Mouse (Mus musculus) neutrophil, adult 65 days (primary cell): ENCODE results near the gene Ifna2. TPM values are rescaled to one million over a fixed set of nuclear protein-coding genes. Genes with fewer than 3 reads are reported as not detected.

ENCODE experiments used
- total RNA-seq: library from RNA; stranded (reverse); gene quantifications from 2 replicates; pipeline ENCODE4 v1.2.4, GENCODE M21; 2023

The Ifna2 gene
- total RNA-seq: not detected in 2 replicates

GRCm38 (mm10) chr4:88683812-88684211, at the start of gene Ifna2:
TSS of gene Ifna2 (minus strand) at chr4:88683912.

GRCm38 (mm10) chr4:88721791-88722721, 38.3 kb upstream of the Ifna2 start, which contains the start of the genes Gm26566 and Klhl9:
TSS of gene Gm26566 (plus strand) at chr4:88721805.
TSS of gene Klhl9 (minus strand) at chr4:88722465.

GRCm38 (mm10) chr4:88691259-88691658, 7.5 kb upstream of the Ifna2 start, which contains the start of gene Ifnab:
TSS of gene Ifnab (minus strand) at chr4:88691359.

GRCm38 (mm10) chr4:88676824-88677223, 6.9 kb downstream of the Ifna2 start, which contains the start of gene Ifna16:
TSS of gene Ifna16 (minus strand) at chr4:88676924.

GRCm38 (mm10) chr4:88644359-88644758, 39.4 kb downstream of the Ifna2 start, which contains the start of gene Ifna13:
TSS of gene Ifna13 (minus strand) at chr4:88644459.

GRCm38 (mm10) chr4:88634311-88634710, 49.4 kb downstream of the Ifna2 start, which contains the start of gene C87499:
TSS of gene C87499 (minus strand) at chr4:88634411.

Other genes with a start within 250 kb of the Ifna2 start
- gene Hacd4, start 245.0 kb downstream of the Ifna2 start, total RNA-seq: 80.3 and 87.0 TPM in 2 replicates
- gene Ifnb1, start 161.1 kb downstream of the Ifna2 start, total RNA-seq: not detected in 2 replicates
- not detected in 2 replicates for gene Ifna15, start 125.7 kb downstream of the Ifna2 start, total RNA-seq
- gene Ifna14, start 112.1 kb downstream of the Ifna2 start, total RNA-seq: not detected in 2 replicates
- not detected in 2 replicates for gene Ifna9, start 91.5 kb downstream of the Ifna2 start, total RNA-seq
- gene Ifna12, start 80.5 kb downstream of the Ifna2 start, total RNA-seq: not detected in 2 replicates
- gene C87499, start 49.5 kb downstream of the Ifna2 start, total RNA-seq: not detected in 2 replicates
- gene Ifna13, start 39.5 kb downstream of the Ifna2 start, total RNA-seq: not detected in 2 replicates
- gene Ifna16, start 7.0 kb downstream of the Ifna2 start, total RNA-seq: not detected in 2 replicates
- not detected in 2 replicates for gene Ifnab, start 7.4 kb upstream of the Ifna2 start, total RNA-seq
- gene Gm26566, start 37.9 kb upstream of the Ifna2 start, total RNA-seq: 0.63 TPM in 1 of 2 replicates, not detected in the other
- 48.2 and 49.4 TPM in 2 replicates for gene Klhl9, start 38.6 kb upstream of the Ifna2 start, total RNA-seq
- gene Gm13271, start 71.0 kb upstream of the Ifna2 start, total RNA-seq: not detected in 2 replicates
- gene Gm13283, start 76.2 kb upstream of the Ifna2 start, total RNA-seq: not detected in 2 replicates
- gene Gm13290, start 89.9 kb upstream of the Ifna2 start, total RNA-seq: 0.54 TPM in 1 of 2 replicates, not detected in the other
- not detected in 2 replicates for gene Gm13289, start 93.0 kb upstream of the Ifna2 start, total RNA-seq
- not detected in 2 replicates for gene Gm13272, start 95.9 kb upstream of the Ifna2 start, total RNA-seq
- not detected in 2 replicates for gene Ifnz, start 98.2 kb upstream of the Ifna2 start, total RNA-seq
- gene Gm13276, start 101.8 kb upstream of the Ifna2 start, total RNA-seq: not detected in 2 replicates
- not detected in 2 replicates for gene Gm13277, start 104.7 kb upstream of the Ifna2 start, total RNA-seq
- not detected in 2 replicates for gene Gm13278, start 107.6 kb upstream of the Ifna2 start, total RNA-seq
- not detected in 2 replicates for gene Gm13275, start 110.6 kb upstream of the Ifna2 start, total RNA-seq
- not detected in 2 replicates for gene Gm13279, start 113.5 kb upstream of the Ifna2 start, total RNA-seq
- gene Gm13285, start 115.8 kb upstream of the Ifna2 start, total RNA-seq: 0.45 TPM in 1 of 2 replicates, not detected in the other
- not detected in 2 replicates for gene Gm13287, start 119.3 kb upstream of the Ifna2 start, total RNA-seq
- not detected in 2 replicates for gene Gm13288, start 121.6 kb upstream of the Ifna2 start, total RNA-seq
- not detected in 2 replicates for gene Ifna7, start 132.3 kb upstream of the Ifna2 start, total RNA-seq
- gene Ifna11, start 136.0 kb upstream of the Ifna2 start, total RNA-seq: not detected in 2 replicates
- gene Ifna6, start 143.5 kb upstream of the Ifna2 start, total RNA-seq: not detected in 2 replicates
- gene Ifna5, start 151.6 kb upstream of the Ifna2 start, total RNA-seq: not detected in 2 replicates
- gene Ifna4, start 157.9 kb upstream of the Ifna2 start, total RNA-seq: not detected in 2 replicates
- gene Ifna1, start 166.2 kb upstream of the Ifna2 start, total RNA-seq: not detected in 2 replicates
- gene Ifne, start 196.3 kb upstream of the Ifna2 start, total RNA-seq: not detected in 2 replicates